Mouse (Mus musculus) forebrain, embryonic 12.5 days (tissue): ENCODE measurements around the gene Tubb1. TPM values are rescaled to one million over a fixed set of nuclear protein-coding genes. Genes with fewer than 3 reads are reported as not detected.

Source experiments
- ATAC-seq: fragments of 200-750 bp; cut with Nextera tagmentation; 2 replicates; pipeline ENCODE4 v1.8.0; 2017; ENCODE audit warnings: moderate TSS enrichment; ENCODE audit not compliant: low FRiP score
- H3K27ac ChIP-seq: fragments of 300-500 bp; sonication (generic); 2 replicates; pipeline ENCODE4 v1.5.1; 2016; ENCODE audit warnings: mild to moderate bottlenecking
- H3K27me3 ChIP-seq: fragments of 300-500 bp; sonication (generic); 2 replicates; pipeline ENCODE4 v1.6.1; 2016; ENCODE audit warnings: mild to moderate bottlenecking
- H3K36me3 ChIP-seq: fragments of 300-500 bp; sonication (generic); replicated peaks from 2 replicates; pipeline ENCODE4 v1.6.1; 2016; ENCODE audit warnings: mild to moderate bottlenecking
- H3K4me1 ChIP-seq: fragments of 300-500 bp; sonication (generic); 2 replicates; pipeline ENCODE4 v1.6.1; 2016
- H3K4me2 ChIP-seq: fragments of 300-500 bp; sonication (generic); 2 replicates; pipeline ENCODE4 v1.6.1; 2016; ENCODE audit warnings: mild to moderate bottlenecking, moderate library complexity
- H3K4me3 ChIP-seq: fragments of 300-500 bp; sonication (generic); replicated peaks from 2 replicates; pipeline ENCODE4 v1.5.1; 2016; ENCODE audit warnings: mild to moderate bottlenecking
- H3K9ac ChIP-seq: fragments of 300-500 bp; sonication (generic); 2 replicates; pipeline ENCODE4 v1.6.1; 2016; ENCODE audit warnings: mild to moderate bottlenecking
- H3K9me3 ChIP-seq: fragments of 300-500 bp; sonication (generic); 2 replicates; pipeline ENCODE4 v1.6.1; 2016
- WGBS: fragments of 180-500 bp; shearing (Covaris S2); methylation state at CpG from one replicate; pipeline ENCODE4 v1.1.7; 2016; 5-methylcytosine and 5-hydroxymethylcytosine counted together
- polyA plus RNA-seq: library from polyadenylated mRNA; unstranded; fragments of >200 nt; fragmentation: Nextera tagmentation; extraction: Ambion mirVana; gene quantifications from 2 replicates; pipeline ENCODE4 v1.2.1, GENCODE M21; 2016

The Tubb1 gene
- polyA plus RNA-seq, result 2.2 and 3.0 TPM in 2 replicates

DNA sequence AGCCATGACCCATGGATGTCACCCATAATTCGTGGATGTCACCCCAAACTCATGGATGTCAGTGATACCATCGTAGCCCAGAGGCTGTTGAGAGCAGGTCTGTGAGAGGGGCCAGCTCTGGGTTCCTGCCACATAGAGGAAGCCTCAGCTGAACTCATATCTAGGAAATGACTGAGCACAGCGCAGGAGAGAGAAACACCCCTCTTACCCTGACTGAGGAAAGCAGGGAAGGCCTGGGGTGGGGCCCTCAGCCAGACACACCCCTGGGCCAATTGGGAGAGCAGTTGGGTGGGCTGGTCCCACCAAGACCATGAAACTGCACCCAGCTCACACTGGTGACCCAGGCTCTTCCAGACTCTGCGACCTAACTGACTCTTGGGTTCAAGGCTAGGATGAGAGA lies at the start of gene Tubb1:
TSS of gene Tubb1 (plus strand) at position 343 of the 400 bp plus-strand sequence.
- Histone ChIP-seq H3K27me3 (no peaks in the 10 kb centered on the region; the same call in 1 of the 2 replicates), H3K4me1 (peaks cover 8% of the 10 kb centered on the region; the same call in 1 of the 2 replicates), H3K27ac (no peak within 1 kb of the TSS), H3K36me3 (no peaks in the 10 kb centered on the region), H3K9me3 (no peaks in the 10 kb centered on the region), H3K4me2 (no peak within 1 kb of the TSS), H3K4me3 (no peak within 1 kb of the TSS), H3K9ac (no peak within 1 kb of the TSS)
- ATAC-seq, result no peak
- 77% methylated on average over 4 of the region's 4 CpGs for WGBS

DNA sequence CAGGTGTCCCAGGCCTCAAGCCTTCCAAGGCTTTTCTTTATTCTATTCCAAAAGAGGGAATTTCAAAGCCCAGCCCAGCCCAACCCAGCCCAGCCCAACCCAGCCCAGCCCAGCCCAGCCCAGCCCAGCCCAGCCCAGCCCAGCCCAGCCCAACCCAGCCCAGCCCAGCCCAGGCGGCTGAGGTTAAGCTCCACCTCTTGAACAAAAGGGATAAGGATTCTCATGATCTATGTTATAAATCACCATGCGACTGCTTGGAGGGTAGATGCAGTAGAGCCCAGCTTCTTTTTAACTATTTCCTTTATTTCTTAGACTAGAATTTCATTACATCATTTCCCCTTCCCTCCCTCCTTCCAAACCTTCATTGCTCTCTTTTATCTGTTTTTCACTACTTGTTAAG lies 40.3 kb upstream of the Tubb1 start:
- Histone ChIP-seq H3K27me3 (no peaks in the 10 kb centered on the region), H3K27ac (no peak overlapping the region), H3K4me3 (no peak overlapping the region), H3K4me2 (no peak overlapping the region), H3K36me3 (no peaks in the 10 kb centered on the region), H3K9me3 (no peaks in the 10 kb centered on the region), H3K4me1 (no peaks in the 10 kb centered on the region), H3K9ac (no peak overlapping the region)
- ATAC-seq, result no peak
- 51% methylated on average over 2 of the region's 2 CpGs for WGBS

GRCm38 (mm10) chr2:174413127-174413526 lies 37.4 kb upstream of the Tubb1 start:
- ATAC-seq, result no peak
- Histone ChIP-seq H3K27me3 (no peaks in the 10 kb centered on the region), H3K9ac (no peak overlapping the region), H3K36me3 (no peaks in the 10 kb centered on the region), H3K27ac (no peak overlapping the region), H3K9me3 (no peaks in the 10 kb centered on the region), H3K4me3 (no peak overlapping the region), H3K4me2 (no peak overlapping the region), H3K4me1 (peaks cover 15% of the 10 kb centered on the region)
- 80% methylated on average over 7 of the region's 7 CpGs for WGBS

GRCm38 (mm10) chr2:174415001-174415730 lies 35.3 kb upstream of the Tubb1 start:
- H3K4me3 ChIP-seq, result peak overlapping the region; percentile 89
- 51% methylated on average over 18 of the region's 18 CpGs for WGBS
- peak overlapping the region; percentile 79 for H3K4me2 ChIP-seq
- H3K9me3 ChIP-seq, result no peaks in the 10 kb centered on the region
- H3K27ac ChIP-seq, result no peak overlapping the region
- ATAC-seq, result no peak
- H3K27me3 ChIP-seq, result no peaks in the 10 kb centered on the region
- H3K4me1 ChIP-seq, result peaks cover 15% of the 10 kb centered on the region
- H3K36me3 ChIP-seq, result peaks cover 8% of the 10 kb centered on the region
- no peak overlapping the region for H3K9ac ChIP-seq

DNA sequence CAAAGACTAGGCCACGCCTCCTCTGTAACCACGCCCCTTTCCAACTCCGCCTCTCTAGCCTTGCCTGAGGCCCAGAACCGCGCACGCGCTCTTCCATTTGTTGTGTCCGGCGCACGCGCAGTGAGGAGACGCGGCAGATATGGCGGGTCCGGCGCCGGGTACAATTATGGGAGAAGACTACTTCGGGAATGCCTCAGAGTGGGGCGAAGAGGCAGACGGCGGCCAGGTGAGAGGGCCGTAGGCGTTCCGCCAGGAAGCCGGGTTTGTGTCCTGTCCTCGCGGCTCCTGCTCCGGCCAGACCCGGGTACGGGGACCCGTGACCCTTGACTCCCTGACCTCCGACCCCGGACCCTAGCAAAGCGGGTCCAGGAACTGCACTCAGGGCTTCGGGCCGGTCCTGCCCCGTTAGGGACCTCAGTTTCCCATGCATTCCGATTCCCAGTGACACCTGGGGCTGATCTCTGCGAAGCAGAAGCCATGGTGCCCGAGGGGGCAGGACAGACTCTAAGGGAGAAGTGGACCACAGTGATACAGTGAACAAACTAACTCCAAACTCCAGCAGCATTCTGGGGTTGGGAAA lies 34.7 kb upstream of the Tubb1 start, which contains the start of gene Nelfcd:
TSS of gene Nelfcd (plus strand) at position 74 of the 580 bp plus-strand sequence.
- H3K4me1 ChIP-seq, result peaks cover 15% of the 10 kb centered on the region
- ATAC-seq, result peak; percentile 95
- H3K9me3 ChIP-seq, result no peaks in the 10 kb centered on the region
- peak within 1 kb of the TSS; percentile 79 for H3K4me2 ChIP-seq
- WGBS, result under 1% methylated on average over 40 of the region's 40 CpGs
- H3K36me3 ChIP-seq, result peaks cover 14% of the 10 kb centered on the region
- H3K27me3 ChIP-seq, result no peaks in the 10 kb centered on the region
- peak within 1 kb of the TSS; percentile 89 for H3K4me3 ChIP-seq
- H3K27ac ChIP-seq, result no peak within 1 kb of the TSS
- peak within 1 kb of the TSS; percentile 83 for H3K9ac ChIP-seq

- Histone ChIP-seq H3K9ac (no peak overlapping the region), H3K36me3 (peaks cover 64% of the 10 kb centered on the region), H3K27ac (no peak overlapping the region), H3K27me3 (no peaks in the 10 kb centered on the region), H3K4me1 (peaks cover 14% of the 10 kb centered on the region), H3K4me3 (no peak overlapping the region), H3K4me2 (no peak overlapping the region), H3K9me3 (no peaks in the 10 kb centered on the region)
- ATAC-seq, result no peak
- WGBS, result 82% methylated on average over 6 of the region's 6 CpGs
Measured at GRCm38 (mm10) chr2:174421107-174421506, 29.4 kb upstream of the Tubb1 start.

DNA sequence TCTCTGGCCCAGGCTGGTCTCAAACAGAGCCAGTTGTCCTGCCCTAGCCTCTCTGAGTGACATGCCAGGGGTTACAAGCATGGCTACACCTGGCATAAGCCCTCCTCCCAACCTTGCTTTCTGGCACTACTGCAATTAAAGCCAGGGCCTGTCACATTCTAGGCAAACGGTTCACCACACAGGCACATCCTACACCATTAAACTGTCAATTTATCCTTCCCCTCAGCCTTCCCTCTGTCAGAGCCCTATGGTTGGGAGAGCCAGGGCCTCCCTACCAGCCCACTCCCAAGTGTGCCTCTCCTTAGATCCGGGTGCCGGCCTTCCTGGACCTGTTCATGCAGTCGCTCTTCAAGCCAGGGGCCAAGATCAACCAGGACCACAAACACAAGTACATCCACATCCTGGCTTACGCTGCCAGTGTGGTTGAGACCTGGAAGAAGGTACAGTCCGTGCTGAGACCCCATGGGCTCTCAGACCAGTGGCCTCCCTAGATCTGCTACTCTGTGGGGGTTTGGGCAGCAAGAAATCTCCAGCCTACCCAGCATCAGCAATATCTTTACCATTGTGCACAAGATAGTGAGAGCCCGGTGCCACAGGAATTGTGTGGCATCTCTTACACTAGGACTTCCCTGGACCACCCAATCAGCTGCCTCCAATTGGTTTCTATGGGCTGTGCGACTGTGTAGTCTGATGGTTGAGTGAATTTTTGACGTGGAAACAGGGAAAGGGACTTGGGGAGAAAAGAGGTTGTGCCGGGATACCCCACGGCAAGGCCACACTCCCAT lies 26.0 kb upstream of the Tubb1 start:
- H3K4me1 ChIP-seq, result peaks cover 5% of the 10 kb centered on the region; the same call in 1 of the 2 replicates
- H3K4me2 ChIP-seq, result no peak overlapping the region
- no peaks in the 10 kb centered on the region for H3K9me3 ChIP-seq
- no peak overlapping the region for H3K27ac ChIP-seq
- no peaks in the 10 kb centered on the region for H3K27me3 ChIP-seq
- no peak overlapping the region for H3K4me3 ChIP-seq
- ATAC-seq, result no peak
- 92% methylated on average over 11 of the region's 11 CpGs for WGBS
- H3K9ac ChIP-seq, result no peak overlapping the region
- peaks cover 92% of the 10 kb centered on the region for H3K36me3 ChIP-seq

DNA sequence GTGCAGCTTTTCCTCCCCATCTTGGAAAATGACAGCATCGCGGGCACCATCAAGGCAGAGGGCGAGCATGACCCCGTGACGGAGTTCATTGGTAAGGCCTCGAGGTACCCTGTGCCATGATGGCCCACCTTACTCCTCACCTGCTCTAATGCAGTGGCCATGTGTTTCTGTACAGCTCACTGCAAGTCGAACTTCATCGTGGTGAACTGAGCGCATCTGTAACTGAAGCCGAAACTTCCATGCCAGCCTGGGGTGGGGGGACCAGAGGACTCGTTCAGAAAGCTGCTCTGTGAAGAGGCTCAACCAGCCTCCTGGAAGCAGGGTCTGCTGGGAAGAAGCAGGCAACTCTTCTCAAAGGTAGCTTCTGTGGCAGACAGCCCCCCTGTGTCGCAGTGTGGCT lies 23.6 kb upstream of the Tubb1 start:
- Histone ChIP-seq H3K4me2 (no peak overlapping the region), H3K9me3 (no peaks in the 10 kb centered on the region), H3K9ac (no peak overlapping the region), H3K4me3 (no peak overlapping the region), H3K27ac (no peak overlapping the region), H3K4me1 (peaks cover 7% of the 10 kb centered on the region; the same call in 1 of the 2 replicates), H3K27me3 (no peaks in the 10 kb centered on the region), H3K36me3 (peaks cover 72% of the 10 kb centered on the region)
- no peak for ATAC-seq
- WGBS, result 95% methylated on average over 12 of the region's 12 CpGs

GRCm38 (mm10) chr2:174428076-174428835 lies 22.2 kb upstream of the Tubb1 start:
- no peak overlapping the region for H3K4me3 ChIP-seq
- no peak for ATAC-seq
- H3K4me1 ChIP-seq, result peaks cover 7% of the 10 kb centered on the region; the same call in 1 of the 2 replicates
- whole genome bisulfite sequencing, result 72% methylated on average over 18 of the region's 18 CpGs
- H3K36me3 ChIP-seq, result peaks cover 60% of the 10 kb centered on the region
- no peaks in the 10 kb centered on the region for H3K27me3 ChIP-seq
- H3K27ac ChIP-seq, result peak overlapping the region; percentile 25; the same call in 1 of the 2 replicates
- H3K4me2 ChIP-seq, result no peak overlapping the region
- no peaks in the 10 kb centered on the region for H3K9me3 ChIP-seq
- no peak overlapping the region for H3K9ac ChIP-seq

DNA sequence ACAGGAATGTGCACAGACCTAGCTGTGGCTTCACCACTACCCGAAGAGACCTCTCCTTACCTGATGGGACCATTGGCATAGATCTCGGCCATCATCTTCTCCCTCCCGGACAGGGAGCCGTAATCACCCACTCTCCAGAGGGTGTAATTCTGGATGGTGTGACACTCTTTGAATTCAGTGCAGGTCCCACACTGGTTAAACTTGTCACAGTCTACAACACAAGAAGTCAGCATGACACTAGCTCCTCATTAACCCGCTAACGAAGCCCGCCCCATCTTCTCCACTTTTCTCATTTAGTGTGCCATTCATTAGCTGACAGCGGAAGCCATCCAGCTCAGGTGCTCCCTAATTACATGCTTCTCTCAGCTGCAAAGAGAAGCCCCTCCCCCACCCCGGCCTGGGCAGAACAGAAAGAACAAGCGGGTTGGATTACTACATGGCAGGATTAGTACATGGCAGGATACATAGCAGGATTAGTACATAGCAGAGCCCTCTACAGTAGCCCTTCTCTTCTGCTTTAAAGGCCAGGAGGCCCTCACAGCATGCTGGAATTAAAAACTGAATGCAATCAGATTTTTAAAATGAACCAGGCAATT lies 21.4 kb upstream of the Tubb1 start:
- WGBS, result 48% methylated on average over 10 of the region's 10 CpGs
- H3K27me3 ChIP-seq, result no peaks in the 10 kb centered on the region
- H3K9me3 ChIP-seq, result no peaks in the 10 kb centered on the region
- H3K4me1 ChIP-seq, result peaks cover 7% of the 10 kb centered on the region; the same call in 1 of the 2 replicates
- H3K9ac ChIP-seq, result no peak overlapping the region
- peak; percentile 73 for ATAC-seq
- H3K4me2 ChIP-seq, result no peak overlapping the region
- H3K4me3 ChIP-seq, result no peak overlapping the region
- H3K27ac ChIP-seq, result peak overlapping the region; percentile 54; the same call in 1 of the 2 replicates
- peaks cover 52% of the 10 kb centered on the region for H3K36me3 ChIP-seq

DNA sequence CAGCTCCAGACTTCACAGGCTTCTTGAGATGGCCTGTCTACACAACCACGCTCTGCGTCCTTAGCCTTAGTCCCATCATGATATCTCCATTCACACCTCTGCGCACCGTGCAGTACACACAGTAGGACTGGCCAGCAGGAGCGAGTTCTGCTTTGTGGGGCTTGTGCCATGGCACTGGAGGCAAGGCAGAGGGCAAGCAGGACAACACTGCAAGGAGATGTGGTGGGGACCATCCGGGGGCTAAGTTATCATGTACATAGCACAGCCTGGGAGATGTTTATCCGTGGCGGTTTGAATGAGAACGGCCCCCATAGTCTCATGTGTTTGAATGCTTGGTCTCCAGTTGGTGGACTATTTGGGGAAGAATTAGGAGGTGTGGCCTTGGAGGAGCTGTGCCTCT lies 15.6 kb upstream of the Tubb1 start:
- Histone ChIP-seq H3K36me3 (no peaks in the 10 kb centered on the region; the same call in none of the 2 replicates), H3K27me3 (no peaks in the 10 kb centered on the region), H3K9me3 (no peaks in the 10 kb centered on the region), H3K27ac (no peak overlapping the region), H3K4me3 (no peak overlapping the region), H3K9ac (no peak overlapping the region), H3K4me2 (no peak overlapping the region), H3K4me1 (peaks cover 20% of the 10 kb centered on the region)
- ATAC-seq, result no peak
- 95% methylated on average over 9 of the region's 9 CpGs for whole genome bisulfite sequencing
